Mouse (Mus musculus): ENCODE measurements around the gene Rai1. TPM values are rescaled to one million over a fixed set of nuclear protein-coding genes. Genes with fewer than 3 reads are reported as not detected.

Gene Rai1
- polyA plus RNA-seq, 1 experiment from 2014 or later: 34.0 TPM

DNA sequence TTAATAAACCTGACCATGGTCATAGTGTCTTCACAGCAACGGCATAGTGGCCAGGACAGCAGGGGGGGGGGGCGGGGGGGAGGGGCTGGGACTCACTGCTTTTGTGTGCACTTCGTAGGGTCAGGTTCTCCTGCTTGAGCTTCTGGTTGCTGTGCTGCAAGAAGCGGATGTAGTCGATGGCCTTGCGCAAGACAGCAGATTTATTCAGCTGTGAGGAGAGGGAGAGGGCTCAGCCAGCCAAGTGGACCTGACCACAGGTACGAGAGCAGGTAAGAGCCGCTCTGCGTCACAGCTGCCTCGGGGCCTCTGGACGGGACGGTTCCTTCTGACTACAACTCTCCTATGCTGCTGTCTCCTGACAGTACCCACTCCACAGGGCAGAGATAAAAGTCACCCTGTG, 100.2 kb downstream of the Rai1 start:
- Histone ChIP-seq H3K27ac (no peak overlapping the region), H3K36me3 (peaks cover 70% of the 10 kb centered on the region), H3K4me2 (replicated peaks) (no peak overlapping the region), H3K9ac (no peak overlapping the region), H3K27me3 (replicated peaks) (no peaks in the 10 kb centered on the region), H3K4me3 (no peak overlapping the region), H3K4me1 (peaks cover 63% of the 10 kb centered on the region), H3K9me3 (no peaks in the 10 kb centered on the region)
- ATAC-seq (ENCODE audit: low FRiP score, low read depth): no peak
- WGBS: 87% methylated on average over 12 of the region's 12 CpGs

DNA sequence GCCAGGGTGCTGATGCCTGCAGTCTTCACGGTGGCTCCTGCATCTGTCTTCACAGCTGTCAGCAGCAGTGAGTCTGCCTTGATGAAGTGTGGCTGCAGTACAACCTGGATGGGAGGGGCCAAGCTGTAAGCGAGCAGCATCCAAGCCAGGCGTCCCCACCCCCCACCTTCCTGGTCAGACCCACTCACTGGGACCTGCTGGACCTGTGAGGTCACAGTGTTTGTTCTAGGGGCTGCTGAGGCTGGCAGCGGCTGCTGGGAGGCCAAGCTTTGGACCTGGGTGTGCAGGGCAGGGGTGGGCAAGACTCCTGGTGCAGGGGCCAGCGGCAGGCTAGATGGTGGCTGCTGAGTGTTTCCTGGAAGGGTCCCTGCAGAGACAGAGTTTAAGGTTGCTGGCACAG, 101.4 kb downstream of the Rai1 start:
- Histone ChIP-seq H3K9me3 (no peaks in the 10 kb centered on the region), H3K4me2 (replicated peaks) (0 out of 2 replicates have a peak overlapping the region, but pooled peaks have one; percentile 6), H3K9ac (0 out of 2 replicates have a peak overlapping the region, but pooled peaks have one; percentile 10), H3K27me3 (replicated peaks) (no peaks in the 10 kb centered on the region), H3K4me3 (no peak overlapping the region), H3K4me1 (peaks cover 68% of the 10 kb centered on the region), H3K36me3 (peaks cover 59% of the 10 kb centered on the region), H3K27ac (no peak overlapping the region)
- ATAC-seq (ENCODE audit: low FRiP score, low read depth): no peak
- WGBS: 89% methylated on average over 5 of the region's 5 CpGs

DNA sequence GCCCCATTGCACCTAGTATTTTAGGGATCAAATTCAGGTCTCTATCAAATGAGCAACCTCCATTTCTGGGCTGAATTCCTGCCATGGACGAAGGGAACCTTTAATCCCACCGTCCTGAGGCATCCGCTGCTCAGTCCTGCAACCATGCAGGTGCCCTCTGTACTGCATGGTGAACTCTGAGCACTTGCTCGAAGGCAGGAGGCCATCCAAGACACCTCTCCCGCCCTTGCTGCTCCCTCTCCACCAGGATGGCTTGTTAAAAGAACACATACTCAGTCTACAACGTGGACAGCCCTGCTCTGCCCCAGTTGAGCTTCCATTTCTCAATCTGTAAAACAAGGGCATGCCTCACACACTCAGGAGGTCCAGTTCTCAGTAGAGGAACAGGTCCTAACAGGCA, 103.4 kb downstream of the Rai1 start:
- 72% methylated on average over 6 of the region's 6 CpGs for WGBS

GRCm38 (mm10) chr11:60208712-60209111, 103.9 kb downstream of the Rai1 start:
- no peak for ATAC-seq (ENCODE audit: low FRiP score, low read depth)

More for the DNA sequence above, 103.4 kb downstream of the Rai1 start:
- Histone ChIP-seq H3K36me3 (peaks cover 39% of the 10 kb centered on the region), H3K27me3 (replicated peaks) (no peaks in the 10 kb centered on the region), H3K9me3 (no peaks in the 10 kb centered on the region), H3K4me1 (peaks cover 75% of the 10 kb centered on the region), H3K27ac (0 out of 2 replicates have a peak overlapping the region, but pooled peaks have one; percentile 62), H3K9ac (peak overlapping the region; percentile 56; the same call in 1 of the 2 replicates), H3K4me2 (replicated peaks) (peak overlapping the region; percentile 71), H3K4me3 (peak overlapping the region; percentile 41; the same call in 1 of the 2 replicates)
- no peak for ATAC-seq (ENCODE audit: low FRiP score, low read depth)

GRCm38 (mm10) chr11:60209217-60209932, 104.6 kb downstream of the Rai1 start:
- H3K27ac ChIP-seq: peak overlapping the region; percentile 62; the same call in 1 of the 2 replicates
- ATAC-seq (ENCODE audit: low FRiP score, low read depth): peak; percentile 54
- H3K4me1 ChIP-seq: peaks cover 70% of the 10 kb centered on the region
- no peaks in the 10 kb centered on the region for H3K9me3 ChIP-seq
- peak overlapping the region; percentile 71 for H3K4me2 ChIP-seq (replicated peaks)
- peaks cover 28% of the 10 kb centered on the region for H3K36me3 ChIP-seq
- H3K4me3 ChIP-seq: peak overlapping the region; percentile 41
- peak overlapping the region; percentile 56 for H3K9ac ChIP-seq
- H3K27me3 ChIP-seq (replicated peaks): no peaks in the 10 kb centered on the region
- WGBS: 39% methylated on average over 7 of the region's 7 CpGs

More at GRCm38 (mm10) chr11:60208712-60209111, 103.9 kb downstream of the Rai1 start:
- Histone ChIP-seq H3K27ac (peak overlapping the region; percentile 62; the same call in 1 of the 2 replicates), H3K4me3 (peak overlapping the region; percentile 41), H3K4me2 (replicated peaks) (peak overlapping the region; percentile 71), H3K9me3 (no peaks in the 10 kb centered on the region), H3K9ac (peak overlapping the region; percentile 56), H3K36me3 (peaks cover 34% of the 10 kb centered on the region), H3K4me1 (peaks cover 70% of the 10 kb centered on the region), H3K27me3 (replicated peaks) (no peaks in the 10 kb centered on the region)
- 58% methylated on average over 4 of the region's 4 CpGs for WGBS

- Histone ChIP-seq H3K27ac (0 out of 2 replicates have a peak overlapping the region, but pooled peaks have one; percentile 43), H3K4me1 (peaks cover 70% of the 10 kb centered on the region), H3K27me3 (replicated peaks) (no peaks in the 10 kb centered on the region), H3K9me3 (no peaks in the 10 kb centered on the region), H3K4me2 (replicated peaks) (peak overlapping the region; percentile 71), H3K36me3 (peaks cover 23% of the 10 kb centered on the region), H3K4me3 (peak overlapping the region; percentile 41), H3K9ac (peak overlapping the region; percentile 56)
- 7% methylated on average over 2 of the region's 2 CpGs for WGBS
- no peak for ATAC-seq (ENCODE audit: low FRiP score, low read depth)
Observed at GRCm38 (mm10) chr11:60209933-60210249, 105.1 kb downstream of the Rai1 start.

DNA sequence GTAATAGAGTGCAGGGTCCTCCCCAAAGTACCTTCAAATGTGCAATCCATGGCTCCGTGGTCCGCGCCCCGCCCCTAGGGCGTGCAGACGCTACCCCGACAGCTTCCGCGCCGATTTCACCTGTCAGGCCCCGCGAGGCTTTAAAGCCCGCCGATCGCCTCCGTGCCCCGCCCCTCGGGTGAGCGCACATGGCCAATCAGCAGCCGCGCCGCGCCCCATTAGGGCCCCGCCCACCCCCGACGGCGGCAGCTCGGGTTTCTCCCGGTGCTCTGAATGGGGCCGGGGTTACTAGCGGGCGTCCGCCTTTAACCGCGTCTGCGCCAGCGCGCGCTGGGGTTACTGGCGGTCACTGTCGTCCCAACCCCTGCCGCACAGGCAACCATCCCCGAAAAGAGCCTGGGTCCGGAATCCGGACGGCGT, 105.5 kb downstream of the Rai1 start:
- ATAC-seq (ENCODE audit: low FRiP score, low read depth): peak; percentile 81
- Histone ChIP-seq H3K9ac (peak overlapping the region; percentile 56), H3K27ac (peak overlapping the region; percentile 43; the same call in 1 of the 2 replicates), H3K4me1 (peaks cover 70% of the 10 kb centered on the region), H3K9me3 (no peaks in the 10 kb centered on the region), H3K27me3 (replicated peaks) (no peaks in the 10 kb centered on the region), H3K4me3 (peak overlapping the region; percentile 41), H3K4me2 (replicated peaks) (peak overlapping the region; percentile 71), H3K36me3 (peaks cover 18% of the 10 kb centered on the region)
- WGBS: under 1% methylated on average over 47 of the region's 47 CpGs

GRCm38 (mm10) chr11:60211152-60211551, 106.3 kb downstream of the Rai1 start:
- WGBS: 66% methylated on average over 3 of the region's 3 CpGs
- H3K27me3 ChIP-seq (replicated peaks): no peaks in the 10 kb centered on the region
- H3K4me3 ChIP-seq: no peak overlapping the region
- H3K36me3 ChIP-seq: peaks cover 10% of the 10 kb centered on the region
- no peak for ATAC-seq (ENCODE audit: low FRiP score, low read depth)
- H3K9ac ChIP-seq: no peak overlapping the region
- H3K4me2 ChIP-seq (replicated peaks): peak overlapping the region; percentile 71
- H3K4me1 ChIP-seq: peaks cover 67% of the 10 kb centered on the region
- no peaks in the 10 kb centered on the region for H3K9me3 ChIP-seq
- peak overlapping the region; percentile 21; the same call in 1 of the 2 replicates for H3K27ac ChIP-seq

GRCm38 (mm10) chr11:60211761-60212160, 106.9 kb downstream of the Rai1 start:
- Histone ChIP-seq H3K27me3 (replicated peaks) (no peaks in the 10 kb centered on the region), H3K4me2 (replicated peaks) (0 out of 2 replicates have a peak overlapping the region, but pooled peaks have one; percentile 12), H3K9me3 (no peaks in the 10 kb centered on the region), H3K4me3 (no peak overlapping the region), H3K9ac (no peak overlapping the region), H3K27ac (no peak overlapping the region), H3K36me3 (peaks cover 4% of the 10 kb centered on the region), H3K4me1 (peaks cover 62% of the 10 kb centered on the region)
- 69% methylated on average over 12 of the region's 12 CpGs for WGBS
- ATAC-seq (ENCODE audit: low FRiP score, low read depth): no peak

DNA sequence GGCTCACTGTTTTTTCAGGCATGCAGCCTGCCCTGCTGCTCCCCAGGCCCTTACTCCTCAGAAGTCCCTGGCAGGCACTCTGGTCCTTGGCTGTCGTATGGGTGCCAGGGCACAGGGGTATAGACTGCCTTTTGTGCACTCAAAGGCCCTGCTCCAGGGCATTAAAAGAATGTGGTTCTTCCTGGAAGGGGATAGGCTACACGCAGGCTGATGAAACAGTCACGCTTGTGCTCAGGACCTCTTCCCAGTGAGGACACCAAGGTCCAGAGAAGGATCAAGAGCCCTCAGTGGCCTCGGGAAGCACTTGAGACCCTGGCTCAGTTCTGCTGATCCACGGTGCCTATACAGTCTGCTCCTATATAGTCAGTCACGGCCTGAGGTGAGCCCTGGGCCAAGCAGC, 108.5 kb downstream of the Rai1 start:
- Histone ChIP-seq H3K4me3 (no peak overlapping the region), H3K4me2 (replicated peaks) (no peak overlapping the region), H3K27ac (no peak overlapping the region), H3K36me3 (peaks cover 6% of the 10 kb centered on the region; the same call in 1 of the 2 replicates), H3K9ac (no peak overlapping the region), H3K4me1 (peaks cover 56% of the 10 kb centered on the region), H3K27me3 (replicated peaks) (no peaks in the 10 kb centered on the region), H3K9me3 (no peaks in the 10 kb centered on the region)
- 75% methylated on average over 6 of the region's 6 CpGs for WGBS
- ATAC-seq (ENCODE audit: low FRiP score, low read depth): no peak

DNA sequence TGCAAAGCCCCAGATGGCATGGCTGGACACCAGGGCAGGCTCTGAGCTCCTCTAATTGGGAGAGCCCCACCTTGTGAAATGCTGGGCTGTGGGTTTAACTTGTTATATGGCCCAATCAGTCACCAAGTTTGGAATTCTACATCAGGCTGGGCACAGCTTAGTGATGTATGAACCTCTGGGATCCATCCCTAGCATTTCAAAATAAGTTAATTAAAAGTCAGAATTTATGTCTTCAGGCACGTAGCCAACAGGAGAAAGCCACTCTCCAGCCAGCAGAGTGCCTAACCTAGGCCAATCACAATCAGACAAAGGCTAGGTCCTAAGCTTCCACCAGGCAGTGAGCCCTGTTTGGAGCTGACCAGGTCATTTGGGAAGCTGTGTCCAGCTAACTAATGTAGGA, 111.9 kb downstream of the Rai1 start:
- no peak overlapping the region for H3K4me2 ChIP-seq (replicated peaks)
- peaks cover 38% of the 10 kb centered on the region for H3K4me1 ChIP-seq
- H3K27ac ChIP-seq: no peak overlapping the region
- H3K4me3 ChIP-seq: no peak overlapping the region
- 73% methylated on average over 1 of the region's 1 CpGs for WGBS
- no peak overlapping the region for H3K9ac ChIP-seq
- no peaks in the 10 kb centered on the region for H3K27me3 ChIP-seq (replicated peaks)
- H3K36me3 ChIP-seq: peaks cover 6% of the 10 kb centered on the region; the same call in 1 of the 2 replicates
- ATAC-seq (ENCODE audit: low FRiP score, low read depth): no peak
- no peaks in the 10 kb centered on the region for H3K9me3 ChIP-seq

GRCm38 (mm10) chr11:60217467-60217866, 112.7 kb downstream of the Rai1 start:
- Histone ChIP-seq H3K4me1 (peaks cover 32% of the 10 kb centered on the region), H3K27me3 (replicated peaks) (no peaks in the 10 kb centered on the region)
- 90% methylated on average over 7 of the region's 7 CpGs for WGBS

More at GRCm38 (mm10) chr11:60217467-60217866, 112.7 kb downstream of the Rai1 start:
- H3K4me3 ChIP-seq: no peak overlapping the region
- no peak overlapping the region for H3K9ac ChIP-seq
- no peak for ATAC-seq (ENCODE audit: low FRiP score, low read depth)
- peaks cover 6% of the 10 kb centered on the region; the same call in 1 of the 2 replicates for H3K36me3 ChIP-seq
- H3K27ac ChIP-seq: no peak overlapping the region
- no peaks in the 10 kb centered on the region for H3K9me3 ChIP-seq
- no peak overlapping the region for H3K4me2 ChIP-seq (replicated peaks)
